21 mouse cellular contexts compared by ENCODE assay signal in genomic region chr16:81285882-81286281, GRCm38 (mm10).
DNase-seq lines count a peak whose midpoint lies in the region; ATAC-seq and TF ChIP-seq lines count a peak whose summit lies in the region.
"Had no signal": no experiment of that assay in that cellular context is flagged by ENCODE, and none has a peak within 500 bp of the region (broad histone marks: within the 10 kb centered on the region; RNA-seq: fewer than 3 reads in every experiment).

No protein-coding gene starts in this region.

- H3K9ac ChIP-seq in forebrain, embryonic 16.5 days (replicated peaks; ENCODE audit: low read depth, low read length), result no peak overlapping the region
- H3K9ac ChIP-seq in forebrain, embryonic 14.5 days (ENCODE audit: low read length), result no peak overlapping the region
- H3K9ac ChIP-seq in midbrain, embryonic 15.5 days, result no peak overlapping the region
- no peak overlapping the region for H3K9ac ChIP-seq in midbrain, embryonic 14.5 days (replicated peaks; ENCODE audit: low read length)
- H3K9ac ChIP-seq: embryonic facial prominence, embryonic 12.5 days; embryonic facial prominence, embryonic 15.5 days; forebrain, embryonic 13.5 days; hindbrain, embryonic 15.5 days; intestine, embryonic 15.5 days had no signal

- H3K4me1 ChIP-seq in forebrain, embryonic 16.5 days (replicated peaks; ENCODE audit: control insufficient read depth, insufficient read depth, low read length), result no peaks in the 10 kb centered on the region
- no peaks in the 10 kb centered on the region for H3K4me1 ChIP-seq in forebrain, embryonic 14.5 days (ENCODE audit: control insufficient read depth, insufficient read depth, low read length)
- no peaks in the 10 kb centered on the region for H3K4me1 ChIP-seq in midbrain, embryonic 15.5 days
- H3K4me1 ChIP-seq in midbrain, embryonic 14.5 days (ENCODE audit: control insufficient read depth, insufficient read depth, low read length), result 0 out of 2 replicates have a peak, but pooled peaks cover 3% of the 10 kb centered on the region
- H3K4me1 ChIP-seq: embryonic facial prominence, embryonic 12.5 days; embryonic facial prominence, embryonic 15.5 days; forebrain, embryonic 13.5 days; intestine, embryonic 15.5 days had no signal

- WGBS in forebrain, embryonic 16.5 days, result 58% methylated on average over 2 of the region's 2 CpGs
- 68% methylated on average over 2 of the region's 2 CpGs for WGBS in forebrain, embryonic 14.5 days
- WGBS in midbrain, embryonic 15.5 days, result 64% methylated on average over 2 of the region's 2 CpGs
- WGBS in midbrain, embryonic 14.5 days, result 50% methylated on average over 2 of the region's 2 CpGs

- no peak overlapping the region for H3K4me3 ChIP-seq in forebrain, embryonic 16.5 days (replicated peaks; ENCODE audit: low read length)
- no peak overlapping the region for H3K4me3 ChIP-seq in forebrain, embryonic 14.5 days (ENCODE audit: low read depth, low read length)
- no peak overlapping the region for H3K4me3 ChIP-seq in layer of hippocampus, adult 2 months
- H3K4me3 ChIP-seq in midbrain, embryonic 15.5 days, result no peak overlapping the region
- no peak overlapping the region for H3K4me3 ChIP-seq in midbrain, embryonic 14.5 days (replicated peaks; ENCODE audit: low read depth, low read length)
- H3K4me3 ChIP-seq: embryonic facial prominence, embryonic 12.5 days; embryonic facial prominence, embryonic 15.5 days; forebrain, embryonic 13.5 days; gastrocnemius, adult 2 months; hindbrain, embryonic 15.5 days; intestine, embryonic 15.5 days had no signal

- DNase-seq in forebrain, embryonic 14.5 days (ENCODE audit: low spot score), result no peak
- DNase-seq in layer of hippocampus, adult 2 months (ENCODE audit: low spot score in 2 of 2), result no peak
- DNase-seq in layer of hippocampus, postnatal 36 days, result no peak
- DNase-seq in midbrain, embryonic 14.5 days, result no peak
- DNase-seq: adrenal gland, adult 2 months; adrenal gland, postnatal 14 days; cerebellum, adult 11 months; cerebellum, adult 9-11 months; cerebellum, postnatal 25 days; gastrocnemius, adult 2 months; gastrocnemius, postnatal 14 days; heart, adult 11 months had no signal

- 0 out of 2 replicates have a peak, but pooled peaks have one; percentile 41 for ATAC-seq in forebrain, embryonic 16.5 days
- ATAC-seq in forebrain, embryonic 14.5 days, result no peak
- peak; percentile 50; the same call in 1 of the 2 replicates for ATAC-seq in midbrain, embryonic 15.5 days (replicated peaks)
- no peak for ATAC-seq in midbrain, embryonic 14.5 days (ENCODE audit: low FRiP score, low TSS enrichment)
- ATAC-seq: CD4-positive, CD25-positive, alpha-beta regulatory T cell, adult 4 months; intestine, embryonic 15.5 days had no signal

- no peaks in the 10 kb centered on the region for H3K27me3 ChIP-seq in forebrain, embryonic 16.5 days (replicated peaks; ENCODE audit: control insufficient read depth, insufficient read depth, low read length)
- H3K27me3 ChIP-seq in forebrain, embryonic 14.5 days (replicated peaks; ENCODE audit: control insufficient read depth, insufficient read depth, low read length), result no peaks in the 10 kb centered on the region
- no peaks in the 10 kb centered on the region for H3K27me3 ChIP-seq in midbrain, embryonic 15.5 days (replicated peaks)
- H3K27me3 ChIP-seq in midbrain, embryonic 14.5 days (ENCODE audit: control insufficient read depth, insufficient read depth, low read length), result no peaks in the 10 kb centered on the region
- H3K27me3 ChIP-seq: embryonic facial prominence, embryonic 12.5 days; embryonic facial prominence, embryonic 15.5 days; forebrain, embryonic 13.5 days; hindbrain, embryonic 15.5 days; intestine, embryonic 15.5 days had no signal

- no peaks in the 10 kb centered on the region for H3K9me3 ChIP-seq in forebrain, embryonic 16.5 days (ENCODE audit: control insufficient read depth, low read length)
- H3K9me3 ChIP-seq in forebrain, embryonic 14.5 days (replicated peaks; ENCODE audit: control insufficient read depth, low read length), result no peaks in the 10 kb centered on the region
- no peaks in the 10 kb centered on the region for H3K9me3 ChIP-seq in midbrain, embryonic 15.5 days
- H3K9me3 ChIP-seq in midbrain, embryonic 14.5 days (ENCODE audit: control insufficient read depth, low read length), result no peaks in the 10 kb centered on the region
- H3K9me3 ChIP-seq: embryonic facial prominence, embryonic 12.5 days; embryonic facial prominence, embryonic 15.5 days; forebrain, embryonic 13.5 days; hindbrain, embryonic 15.5 days; intestine, embryonic 15.5 days had no signal

- no peak overlapping the region for H3K4me2 ChIP-seq in forebrain, embryonic 16.5 days (ENCODE audit: low read length)
- no peak overlapping the region for H3K4me2 ChIP-seq in forebrain, embryonic 14.5 days (ENCODE audit: low read length)
- no peak overlapping the region for H3K4me2 ChIP-seq in midbrain, embryonic 15.5 days
- H3K4me2 ChIP-seq in midbrain, embryonic 14.5 days (ENCODE audit: low read length), result no peak overlapping the region
- H3K4me2 ChIP-seq: embryonic facial prominence, embryonic 12.5 days; embryonic facial prominence, embryonic 15.5 days; heart, embryonic 11.5 days; hindbrain, embryonic 15.5 days; intestine, embryonic 15.5 days had no signal

- H3K27ac ChIP-seq in forebrain, embryonic 16.5 days (ENCODE audit: low read length), result no peak overlapping the region
- H3K27ac ChIP-seq in forebrain, embryonic 14.5 days (ENCODE audit: low read depth, low read length), result no peak overlapping the region
- H3K27ac ChIP-seq in layer of hippocampus, adult 2 months, result peak overlapping the region; percentile 69
- no peak overlapping the region for H3K27ac ChIP-seq in midbrain, embryonic 15.5 days
- H3K27ac ChIP-seq in midbrain, embryonic 14.5 days (replicated peaks; ENCODE audit: low read depth, low read length), result no peak overlapping the region
- H3K27ac ChIP-seq: embryonic facial prominence, embryonic 12.5 days; embryonic facial prominence, embryonic 15.5 days; forebrain, embryonic 13.5 days; gastrocnemius, adult 2 months; intestine, embryonic 15.5 days had no signal

- no peak for TF ChIP-seq CTCF in layer of hippocampus, adult 2 months (conservative IDR thresholded peaks at IDR 0.05)

- no peaks in the 10 kb centered on the region for H3K36me3 ChIP-seq in forebrain, embryonic 16.5 days (ENCODE audit: control insufficient read depth, insufficient read depth)
- no peaks in the 10 kb centered on the region for H3K36me3 ChIP-seq in forebrain, embryonic 14.5 days (ENCODE audit: control insufficient read depth, insufficient read depth, low read length)
- no peaks in the 10 kb centered on the region for H3K36me3 ChIP-seq in midbrain, embryonic 15.5 days (replicated peaks)
- no peaks in the 10 kb centered on the region for H3K36me3 ChIP-seq in midbrain, embryonic 14.5 days (ENCODE audit: control insufficient read depth, insufficient read depth, low read length)
- H3K36me3 ChIP-seq: embryonic facial prominence, embryonic 12.5 days; embryonic facial prominence, embryonic 15.5 days; hindbrain, embryonic 15.5 days; intestine, embryonic 15.5 days had no signal

Comparison
In these comparisons a context has a peak if more than half of its experiments do, and no peak if none do; other contexts are left out.
1. ATAC-seq: peak in forebrain, embryonic 16.5 days (single experiment) and midbrain, embryonic 15.5 days (single experiment); none in forebrain, embryonic 14.5 days (single experiment) and midbrain, embryonic 14.5 days (single experiment).